Mouse (Mus musculus) intestine, embryonic 16.5 days (tissue): ENCODE results near the gene Sox13. TPM values are rescaled to one million over a fixed set of nuclear protein-coding genes. Genes with fewer than 3 reads are reported as not detected.
"Not testable (repeated sequence)": the region's sequence is repeated elsewhere in the genome, so short reads cannot be mapped to it uniquely, and the experiment has no call there.

ENCODE experiments used
- ATAC-seq: fragments of 200-750 bp; cut with Nextera tagmentation; 2 replicates; pipeline ENCODE4 v1.8.0; 2017; ENCODE audit warnings: moderate TSS enrichment, moderate library complexity
- H3K27ac ChIP-seq: fragments of 300-500 bp; sonication (generic); 2 replicates; pipeline ENCODE4 v1.5.1; 2014; ENCODE audit warnings: mild to moderate bottlenecking, low read length
- H3K27me3 ChIP-seq: fragments of 300-500 bp; sonication (generic); replicated peaks from 2 replicates; pipeline ENCODE4 v1.6.1; 2014; ENCODE audit warnings: low read length, control low read depth, mixed read lengths; ENCODE audit not compliant: control insufficient read depth, insufficient read depth
- H3K36me3 ChIP-seq: fragments of 300-500 bp; sonication (generic); 2 replicates; pipeline ENCODE4 v1.6.1; 2014; ENCODE audit warnings: low read length, control low read depth; ENCODE audit not compliant: control insufficient read depth, insufficient read depth
- H3K4me1 ChIP-seq: fragments of 300-500 bp; sonication (generic); 2 replicates; pipeline ENCODE4 v1.6.1; 2014; ENCODE audit warnings: low read length, control low read depth, mixed read lengths; ENCODE audit not compliant: control insufficient read depth, insufficient read depth
- H3K4me2 ChIP-seq: fragments of 300-500 bp; sonication (generic); 2 replicates; pipeline ENCODE4 v1.6.1; 2014; ENCODE audit warnings: low read depth, low read length, control low read depth
- H3K4me3 ChIP-seq: fragments of 300-500 bp; sonication (generic); 2 replicates; pipeline ENCODE4 v1.5.1; 2014; ENCODE audit warnings: mild to moderate bottlenecking, low read length
- H3K9ac ChIP-seq: fragments of 300-500 bp; sonication (generic); 2 replicates; pipeline ENCODE4 v1.6.1; 2014; ENCODE audit warnings: low read depth, low read length
- H3K9me3 ChIP-seq: fragments of 300-500 bp; sonication (generic); 2 replicates; pipeline ENCODE4 v1.6.1; 2016; ENCODE audit warnings: low read length, control low read depth; ENCODE audit not compliant: control insufficient read depth
- WGBS: fragments of 180-500 bp; shearing (Covaris S2); extraction: QIAGEN DNeasy Blood & Tissue Kit; methylation state at CpG from one replicate; pipeline ENCODE4 v1.1.7; 2014; 5-methylcytosine and 5-hydroxymethylcytosine counted together
- polyA plus RNA-seq: library from polyadenylated mRNA; unstranded; fragments of >200 nt; fragmentation: Nextera tagmentation; extraction: Ambion mirVana; gene quantifications from 2 replicates; pipeline ENCODE4 v1.2.1, GENCODE M21; 2015

The Sox13 gene
- polyA plus RNA-seq, 1 experiment from 2014 or later: 5.5 TPM

DNA sequence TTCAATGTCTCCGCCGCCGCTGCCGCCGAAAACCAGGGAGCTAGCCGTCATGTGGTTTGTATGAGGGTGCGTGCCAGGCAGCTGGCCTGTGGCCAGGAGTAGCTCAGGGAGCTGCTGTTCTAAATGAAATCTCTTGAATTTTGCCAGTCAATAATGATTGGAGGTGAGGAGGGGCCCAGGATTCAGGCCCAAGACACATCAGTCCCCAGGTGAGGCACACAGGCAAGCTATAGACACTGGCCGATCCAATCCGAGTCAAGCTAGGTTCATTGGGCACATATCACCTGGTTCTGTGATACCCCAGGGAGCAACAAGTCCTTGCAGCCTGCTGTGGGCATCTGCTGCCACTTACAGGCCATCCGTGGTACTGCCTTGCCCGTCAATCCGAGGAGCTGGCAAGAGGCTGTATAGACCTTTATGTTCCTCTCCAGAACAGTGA lies 70.8 kb downstream of the Sox13 start:
- Histone ChIP-seq H3K4me1 (no peaks in the 10 kb centered on the region), H3K36me3 (no peaks in the 10 kb centered on the region), H3K27me3 (no peaks in the 10 kb centered on the region), H3K9ac (no peak overlapping the region), H3K9me3 (no peaks in the 10 kb centered on the region), H3K4me3 (no peak overlapping the region), H3K4me2 (no peak overlapping the region), H3K27ac (no peak overlapping the region)
- ATAC-seq: peak; percentile 51
- 42% methylated on average over 12 of the region's 12 CpGs for WGBS

DNA sequence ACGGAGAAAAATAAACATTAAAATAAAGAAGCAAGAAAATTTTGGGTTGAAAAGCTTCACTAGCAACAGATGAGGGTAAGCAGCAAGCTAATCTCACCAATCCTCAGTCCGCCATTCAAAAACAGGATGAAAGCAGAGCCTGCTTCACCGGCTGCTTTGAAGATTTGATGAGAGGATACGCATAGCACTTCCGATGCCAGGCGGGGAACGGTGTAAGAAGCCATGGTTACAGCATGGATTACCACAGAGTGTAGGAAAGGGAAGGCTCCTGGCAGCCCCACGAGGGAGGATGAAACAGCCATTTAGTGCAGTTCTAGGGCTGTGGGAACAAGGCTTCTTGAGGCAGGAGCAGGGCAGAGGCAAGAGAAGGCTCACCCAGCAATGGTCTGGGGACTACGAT lies 72.4 kb downstream of the Sox13 start:
- Histone ChIP-seq H3K9ac (no peak overlapping the region), H3K9me3 (no peaks in the 10 kb centered on the region)
- 59% methylated on average over 9 of the region's 9 CpGs for WGBS

GRCm38 (mm10) chr1:133350210-133350609 lies 74.0 kb downstream of the Sox13 start, which contains the start of gene Ren1:
Gene Ren1 (plus strand): TSS chr1:133350510.
- H3K36me3 ChIP-seq: no peaks in the 10 kb centered on the region
- 87% methylated on average over 1 of the region's 1 CpGs for WGBS
- no peaks in the 10 kb centered on the region for H3K27me3 ChIP-seq
- peaks cover 11% of the 10 kb centered on the region for H3K4me1 ChIP-seq
- no peak within 1 kb of the TSS for H3K4me3 ChIP-seq
- H3K4me2 ChIP-seq: no peak within 1 kb of the TSS
- no peak for ATAC-seq
- H3K9me3 ChIP-seq: no peaks in the 10 kb centered on the region
- H3K9ac ChIP-seq: no peak within 1 kb of the TSS
- H3K27ac ChIP-seq: no peak within 1 kb of the TSS

More for the DNA sequence above, 72.4 kb downstream of the Sox13 start:
- peaks cover 11% of the 10 kb centered on the region for H3K4me1 ChIP-seq
- no peak overlapping the region for H3K4me2 ChIP-seq
- ATAC-seq: no peak
- H3K36me3 ChIP-seq: no peaks in the 10 kb centered on the region
- no peak overlapping the region for H3K4me3 ChIP-seq
- H3K27me3 ChIP-seq: no peaks in the 10 kb centered on the region
- no peak overlapping the region for H3K27ac ChIP-seq

DNA sequence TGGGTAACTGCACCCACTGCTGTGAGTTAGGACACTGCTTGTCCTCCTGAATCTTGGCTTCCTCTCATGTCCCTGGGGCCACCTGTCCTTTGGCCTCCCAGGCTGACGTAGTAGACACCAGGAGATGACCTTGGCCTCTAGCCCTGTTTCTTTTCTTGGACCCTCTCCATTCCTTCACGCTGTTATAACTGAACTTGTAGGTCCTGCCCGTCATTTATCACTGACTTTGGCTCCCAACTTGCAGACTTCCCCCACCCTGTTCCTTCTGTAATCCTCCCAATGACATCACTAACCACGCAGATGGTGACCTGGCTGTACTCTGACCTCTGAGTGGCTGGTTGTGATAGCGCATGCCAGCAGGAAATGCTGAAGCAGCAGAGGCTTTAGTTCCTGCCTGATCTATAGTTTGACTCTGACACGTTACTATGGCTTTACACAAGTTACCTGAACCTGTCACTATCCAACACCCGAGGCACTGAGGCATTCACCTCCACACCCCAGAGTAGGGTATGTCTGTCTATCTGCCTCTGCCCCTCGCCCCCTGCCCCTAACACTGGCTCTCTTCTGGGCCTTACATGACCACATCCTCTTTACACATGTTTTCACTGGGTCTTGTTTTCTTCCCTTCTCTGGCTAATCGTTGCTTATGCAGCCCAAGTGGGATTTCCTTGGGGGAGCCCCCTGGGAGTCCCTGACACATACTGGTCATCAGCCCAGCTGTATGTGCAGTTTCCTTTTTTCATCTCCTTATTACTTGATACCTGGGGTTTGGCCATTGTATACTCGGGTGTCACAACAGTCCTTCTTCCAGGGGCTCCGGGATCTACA lies 76.3 kb downstream of the Sox13 start:
- WGBS: 54% methylated on average over 11 of the region's 11 CpGs
- Histone ChIP-seq H3K9ac (no peak overlapping the region), H3K36me3 (no peaks in the 10 kb centered on the region), H3K4me1 (peaks cover 17% of the 10 kb centered on the region), H3K4me2 (no peak overlapping the region), H3K4me3 (no peak overlapping the region), H3K27ac (peak overlapping the region; percentile 67; the same call in 1 of the 2 replicates), H3K27me3 (no peaks in the 10 kb centered on the region), H3K9me3 (no peaks in the 10 kb centered on the region)
- peak; percentile 84 for ATAC-seq

DNA sequence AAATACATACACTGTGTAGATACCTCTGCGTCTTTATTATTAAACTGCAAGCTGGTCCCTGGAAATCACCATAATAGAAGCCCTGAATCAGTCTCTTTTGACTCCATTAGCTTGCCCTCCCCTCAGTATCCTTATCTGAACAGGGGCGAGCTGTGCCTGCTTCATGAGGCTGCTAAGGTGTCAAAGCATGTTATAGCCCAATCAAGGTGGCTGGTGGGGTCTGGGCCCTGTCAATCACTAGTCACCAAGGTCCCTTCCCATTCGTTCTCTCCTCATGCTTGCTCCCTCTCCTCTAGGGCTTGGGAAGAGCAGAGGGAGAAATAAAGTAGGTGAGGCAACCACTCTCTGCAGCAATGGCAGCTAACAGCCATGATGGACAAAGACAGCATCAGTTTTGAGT lies 77.0 kb downstream of the Sox13 start:
- Histone ChIP-seq H3K4me2 (no peak overlapping the region), H3K4me1 (peaks cover 17% of the 10 kb centered on the region), H3K36me3 (no peaks in the 10 kb centered on the region), H3K9me3 (no peaks in the 10 kb centered on the region), H3K9ac (no peak overlapping the region), H3K27me3 (no peaks in the 10 kb centered on the region), H3K27ac (peak overlapping the region; percentile 46; the same call in 1 of the 2 replicates), H3K4me3 (no peak overlapping the region)
- ATAC-seq: no peak
- 65% methylated on average over 3 of the region's 3 CpGs for WGBS

GRCm38 (mm10) chr1:133346531-133346930 lies 77.6 kb downstream of the Sox13 start:
- ATAC-seq: no peak
- Histone ChIP-seq H3K36me3 (no peaks in the 10 kb centered on the region), H3K9me3 (no peaks in the 10 kb centered on the region), H3K27ac (no peak overlapping the region), H3K27me3 (no peaks in the 10 kb centered on the region), H3K9ac (no peak overlapping the region), H3K4me1 (peaks cover 17% of the 10 kb centered on the region), H3K4me2 (no peak overlapping the region), H3K4me3 (no peak overlapping the region)
- WGBS: 71% methylated on average over 9 of the region's 9 CpGs

GRCm38 (mm10) chr1:133344357-133344756 lies 79.8 kb downstream of the Sox13 start:
- Histone ChIP-seq H3K9ac (no peak overlapping the region), H3K36me3 (no peaks in the 10 kb centered on the region), H3K9me3 (no peaks in the 10 kb centered on the region), H3K4me1 (peaks cover 17% of the 10 kb centered on the region), H3K27ac (no peak overlapping the region), H3K4me2 (no peak overlapping the region), H3K4me3 (no peak overlapping the region), H3K27me3 (no peaks in the 10 kb centered on the region)
- 83% methylated on average over 2 of the region's 2 CpGs for WGBS
- peak; percentile 57; the same call in 1 of the 2 replicates for ATAC-seq

- H3K9ac ChIP-seq, H3K4me2 ChIP-seq, H3K27me3 ChIP-seq, H3K36me3 ChIP-seq, H3K4me3 ChIP-seq, ATAC-seq, H3K4me1 ChIP-seq, H3K27ac ChIP-seq, H3K9me3 ChIP-seq: not testable (repeated sequence)
- WGBS: 70% methylated on average over 1 of the region's 1 CpGs
Observed at GRCm38 (mm10) chr1:133340403-133340802, 83.8 kb downstream of the Sox13 start.

- WGBS: 69% methylated on average over 6 of the region's 6 CpGs
Observed at GRCm38 (mm10) chr1:133333937-133334336, 90.2 kb downstream of the Sox13 start.

More at GRCm38 (mm10) chr1:133333937-133334336, 90.2 kb downstream of the Sox13 start:
- H3K27me3 ChIP-seq: peaks cover 3% of the 10 kb centered on the region; the same call in 1 of the 2 replicates
- no peaks in the 10 kb centered on the region for H3K36me3 ChIP-seq
- H3K4me1 ChIP-seq: peaks cover 7% of the 10 kb centered on the region
- no peak overlapping the region for H3K27ac ChIP-seq
- no peaks in the 10 kb centered on the region for H3K9me3 ChIP-seq
- H3K9ac ChIP-seq: no peak overlapping the region
- no peak overlapping the region for H3K4me3 ChIP-seq
- no peak for ATAC-seq
- H3K4me2 ChIP-seq: no peak overlapping the region
